Mouse (Mus musculus) megakaryocyte, embryonic 14.5 days (primary cell): ENCODE measurements around the gene Efnb2. TPM values are rescaled to one million over a fixed set of nuclear protein-coding genes. Genes with fewer than 3 reads are reported as not detected.

Source experiments
- H3K27me3 ChIP-seq: replicated peaks from 2 replicates; pipeline ENCODE3; 2012; ENCODE audit warnings: inconsistent platforms
- H3K36me3 ChIP-seq: replicated peaks from 2 replicates; pipeline ENCODE3; 2012; ENCODE audit warnings: low read length, inconsistent platforms, mixed read lengths
- H3K4me1 ChIP-seq: 2 replicates; pipeline ENCODE4 v1.6.1; 2012; ENCODE audit warnings: inconsistent platforms
- H3K4me3 ChIP-seq: replicated peaks from 2 replicates; pipeline ENCODE3; 2012; ENCODE audit warnings: moderate library complexity, mild to moderate bottlenecking, inconsistent platforms
- H3K9me3 ChIP-seq: 2 replicates; pipeline ENCODE4 v1.6.1; 2012; ENCODE audit warnings: inconsistent platforms
- FLI1 ChIP-seq: IDR thresholded peaks from 2 replicates; pipeline ENCODE4 v1.6.1; 2012; ENCODE audit warnings: low read length, inconsistent platforms, mixed read lengths
- GATA1 ChIP-seq: IDR thresholded peaks from 3 replicates; pipeline ENCODE4 v1.6.1; 2012; ENCODE audit warnings: mixed read lengths, low read length, inconsistent platforms, borderline replicate concordance
- polyA plus RNA-seq: library from polyadenylated mRNA; stranded (reverse); fragments of >175 nt; gene quantifications from 2 replicates; pipeline ENCODE4 v1.2.3, GENCODE M21; 2012; ENCODE audit warnings: low replicate concordance; ENCODE audit not compliant: insufficient read depth

Efnb2 gene
- polyA plus RNA-seq, 1 experiment: 0.19 TPM

DNA sequence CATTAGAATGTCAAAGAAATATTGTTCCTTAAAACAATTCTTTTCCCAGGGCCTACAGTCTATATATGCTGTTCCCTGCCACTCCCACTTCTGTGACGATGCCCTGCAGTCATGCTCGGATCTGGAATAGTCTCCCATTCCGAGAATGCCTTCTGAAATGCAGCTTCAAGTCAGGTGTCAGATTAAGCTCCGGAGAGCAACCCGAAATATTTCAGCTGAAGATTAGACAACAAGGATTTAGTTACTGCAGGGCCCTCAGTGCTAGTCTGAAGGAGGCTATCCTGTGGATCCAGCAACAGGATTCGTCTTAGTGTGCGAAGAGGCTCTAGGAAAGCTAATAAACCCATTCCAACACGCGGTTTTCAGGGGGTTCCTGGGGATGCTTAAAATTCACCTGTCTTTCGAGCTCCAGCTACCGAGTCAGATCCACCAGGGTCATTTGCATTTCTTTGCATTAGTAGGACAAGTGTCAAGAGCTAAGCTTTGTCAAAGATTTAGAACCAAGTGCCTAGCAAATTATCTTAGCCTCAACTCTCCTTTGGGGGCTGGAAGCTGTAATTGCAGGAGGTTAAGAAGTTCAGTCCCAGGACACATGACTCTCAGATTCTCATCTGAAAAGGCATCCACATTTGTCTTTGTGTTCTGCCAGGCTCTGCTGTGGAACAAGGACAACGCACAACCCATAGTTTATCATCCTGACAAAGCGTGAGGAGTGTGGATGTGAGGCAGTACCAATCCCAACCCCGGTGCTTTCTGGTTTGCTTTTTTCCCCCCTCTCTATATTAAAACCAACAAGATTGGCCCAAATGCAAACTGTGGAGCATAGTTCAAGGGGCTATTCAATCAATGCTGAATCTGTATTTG lies 4.2 kb downstream of the Efnb2 start:
- TF ChIP-seq GATA1 (no peak), FLI1 (no peak)
- H3K27me3 ChIP-seq: peaks cover 69% of the 10 kb centered on the region

DNA sequence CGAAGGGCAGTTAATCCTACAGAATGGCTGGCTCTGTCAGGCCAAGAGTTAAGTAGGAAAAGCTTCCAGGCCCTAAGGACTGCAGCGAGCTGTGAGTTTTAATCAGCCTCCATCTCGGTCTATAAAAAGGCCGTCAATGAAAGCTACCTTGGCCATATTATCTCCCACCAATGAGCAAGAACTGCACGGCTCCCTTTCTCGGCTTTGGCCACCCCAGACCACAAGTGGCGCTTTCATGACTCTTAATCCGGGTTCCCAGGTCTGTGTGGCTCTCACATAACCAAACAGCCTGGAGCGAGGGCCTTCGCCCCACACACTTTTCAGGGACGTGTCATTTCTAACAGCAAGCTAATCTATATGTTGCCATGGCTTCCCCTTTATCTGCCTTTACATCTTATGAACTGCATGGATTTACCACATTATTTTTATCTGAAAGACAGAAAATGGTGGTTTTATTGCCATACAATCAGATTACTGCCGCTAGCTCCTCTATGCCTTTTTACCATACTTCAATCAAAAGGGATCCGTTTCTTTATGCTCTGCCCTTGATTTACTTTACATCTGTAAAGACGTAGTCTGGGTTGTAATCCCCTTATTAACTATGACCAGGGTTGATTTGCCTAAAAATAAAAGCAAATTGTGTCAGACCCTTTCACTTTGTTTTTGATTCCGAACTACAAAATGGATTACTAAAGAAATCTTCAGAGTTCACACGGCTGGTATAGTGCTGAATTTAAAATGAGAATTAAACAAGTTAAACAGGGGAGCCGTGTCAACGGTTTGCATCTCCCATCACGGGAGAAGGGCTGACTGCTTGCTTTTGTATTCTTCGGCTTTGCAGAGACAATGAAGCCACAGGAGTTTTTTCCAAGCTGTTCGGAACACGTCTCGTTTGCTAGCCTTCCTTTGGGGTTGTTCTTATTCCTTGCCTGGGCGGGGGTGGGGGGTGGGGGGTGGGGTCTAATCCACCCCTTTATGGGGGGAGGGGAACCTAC lies 5.4 kb downstream of the Efnb2 start:
- peaks cover 62% of the 10 kb centered on the region for H3K27me3 ChIP-seq
- no peak overlapping the region for H3K4me3 ChIP-seq
- H3K4me1 ChIP-seq: peaks cover 18% of the 10 kb centered on the region
- no peaks in the 10 kb centered on the region for H3K9me3 ChIP-seq
- TF ChIP-seq GATA1 (no peak), FLI1 (no peak)
- H3K36me3 ChIP-seq: no peaks in the 10 kb centered on the region

More for the DNA sequence above, 4.2 kb downstream of the Efnb2 start:
- no peaks in the 10 kb centered on the region for H3K9me3 ChIP-seq
- H3K4me1 ChIP-seq: peaks cover 27% of the 10 kb centered on the region
- H3K36me3 ChIP-seq: no peaks in the 10 kb centered on the region
- H3K4me3 ChIP-seq: no peak overlapping the region

DNA sequence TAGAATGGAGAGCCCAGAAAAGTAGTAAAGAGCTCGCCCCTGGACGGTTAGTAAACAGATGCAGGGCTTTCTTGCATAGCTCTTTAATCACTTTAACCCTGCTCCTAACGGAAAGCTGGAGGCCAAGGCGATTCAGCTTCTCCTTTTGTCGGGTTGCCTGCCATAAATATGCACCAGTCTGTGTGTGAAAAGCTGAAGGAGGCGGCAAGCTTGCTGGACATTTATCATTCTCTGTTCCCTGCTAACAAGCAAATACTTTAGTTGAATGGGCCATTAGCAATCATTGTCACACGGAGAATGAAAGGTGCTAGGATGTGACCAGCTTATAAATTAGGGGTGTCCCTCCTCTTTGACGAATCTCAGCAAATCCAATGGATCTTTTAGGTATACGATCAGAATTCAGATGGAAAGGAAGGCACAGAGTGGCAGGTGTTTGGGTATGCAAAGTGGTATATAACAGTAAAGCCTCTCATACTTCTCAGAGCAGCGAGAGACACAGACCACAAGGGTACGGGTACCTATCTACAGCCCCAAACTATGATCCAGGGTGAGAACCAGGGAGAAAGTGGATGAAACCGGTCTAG lies 7.0 kb downstream of the Efnb2 start:
- H3K4me1 ChIP-seq: peaks cover 3% of the 10 kb centered on the region; the same call in 1 of the 2 replicates
- no peak overlapping the region for H3K4me3 ChIP-seq
- H3K36me3 ChIP-seq: no peaks in the 10 kb centered on the region
- peaks cover 52% of the 10 kb centered on the region for H3K27me3 ChIP-seq
- TF ChIP-seq FLI1: no peak
- no peak for TF ChIP-seq GATA1
- no peaks in the 10 kb centered on the region for H3K9me3 ChIP-seq

DNA sequence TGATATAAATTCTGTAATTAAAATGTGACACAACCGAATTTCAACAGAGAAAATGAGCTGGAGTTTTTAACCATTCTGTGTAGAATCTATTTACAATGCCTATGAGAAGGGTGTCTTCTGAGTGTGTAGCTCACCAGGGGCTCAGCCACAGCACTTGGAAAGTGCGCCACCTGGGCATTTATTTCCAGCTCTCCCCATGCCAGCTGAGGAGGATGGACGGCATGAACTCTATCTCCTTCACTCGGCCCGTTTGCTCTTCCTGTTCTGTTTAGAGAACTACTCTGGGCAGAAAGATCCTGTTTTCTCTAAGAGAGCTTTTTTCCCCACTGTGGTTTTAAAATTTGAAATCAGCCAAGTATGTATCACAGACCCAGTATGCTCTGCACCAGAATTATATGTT lies 7.7 kb downstream of the Efnb2 start:
- H3K9me3 ChIP-seq: no peaks in the 10 kb centered on the region
- peaks cover 49% of the 10 kb centered on the region for H3K27me3 ChIP-seq
- H3K4me1 ChIP-seq: no peaks in the 10 kb centered on the region
- no peak overlapping the region for H3K4me3 ChIP-seq
- H3K36me3 ChIP-seq: no peaks in the 10 kb centered on the region
- no peak for TF ChIP-seq GATA1
- no peak for TF ChIP-seq FLI1

DNA sequence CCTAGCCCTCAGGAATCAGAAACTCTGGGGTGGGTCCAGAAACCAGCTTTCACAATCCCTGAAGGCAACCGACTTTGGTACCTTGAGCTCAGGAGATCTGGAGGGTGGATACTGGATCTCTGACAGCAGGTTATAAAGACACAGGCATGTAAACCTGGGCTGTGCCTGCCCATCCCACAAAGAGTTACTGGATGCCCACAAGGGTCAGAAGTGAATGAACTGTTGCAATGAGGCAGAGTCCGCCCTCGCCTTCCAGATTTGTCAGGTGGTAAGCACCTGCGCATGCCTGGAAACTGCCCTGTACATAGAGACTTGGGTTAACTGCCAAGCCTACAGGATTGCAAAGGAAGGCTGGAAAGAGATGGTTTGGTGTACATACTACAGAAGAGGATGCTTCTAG lies 8.7 kb downstream of the Efnb2 start:
- no peaks in the 10 kb centered on the region for H3K4me1 ChIP-seq

DNA sequence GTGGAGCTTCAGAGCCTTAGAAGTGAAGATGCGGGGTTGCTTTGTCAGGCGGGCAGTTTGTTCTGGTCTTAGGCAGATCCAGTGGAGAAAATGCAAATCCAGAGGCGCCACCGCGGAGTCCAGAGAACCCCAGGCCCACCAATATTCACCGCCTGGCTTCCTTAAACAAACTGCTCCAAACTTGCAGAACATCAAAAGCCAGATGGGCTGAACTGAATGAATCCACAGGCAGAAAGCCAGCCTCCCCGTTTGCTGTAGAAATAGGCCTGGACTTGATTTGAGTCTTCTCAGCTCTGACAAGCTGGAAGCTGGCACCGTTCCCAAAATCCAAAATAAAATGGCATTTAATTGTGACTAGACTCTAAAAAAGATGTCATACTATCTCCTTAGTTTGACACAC lies 11.1 kb downstream of the Efnb2 start:
- Histone ChIP-seq H3K27me3 (peaks cover 31% of the 10 kb centered on the region), H3K4me1 (no peaks in the 10 kb centered on the region), H3K9me3 (no peaks in the 10 kb centered on the region), H3K36me3 (no peaks in the 10 kb centered on the region), H3K4me3 (no peak overlapping the region)
- TF ChIP-seq FLI1 (no peak), GATA1 (no peak)

More for the DNA sequence above, 8.7 kb downstream of the Efnb2 start:
- H3K36me3 ChIP-seq: no peaks in the 10 kb centered on the region
- peaks cover 42% of the 10 kb centered on the region for H3K27me3 ChIP-seq
- no peak overlapping the region for H3K4me3 ChIP-seq
- no peaks in the 10 kb centered on the region for H3K9me3 ChIP-seq
- TF ChIP-seq FLI1 (no peak), GATA1 (no peak)

DNA sequence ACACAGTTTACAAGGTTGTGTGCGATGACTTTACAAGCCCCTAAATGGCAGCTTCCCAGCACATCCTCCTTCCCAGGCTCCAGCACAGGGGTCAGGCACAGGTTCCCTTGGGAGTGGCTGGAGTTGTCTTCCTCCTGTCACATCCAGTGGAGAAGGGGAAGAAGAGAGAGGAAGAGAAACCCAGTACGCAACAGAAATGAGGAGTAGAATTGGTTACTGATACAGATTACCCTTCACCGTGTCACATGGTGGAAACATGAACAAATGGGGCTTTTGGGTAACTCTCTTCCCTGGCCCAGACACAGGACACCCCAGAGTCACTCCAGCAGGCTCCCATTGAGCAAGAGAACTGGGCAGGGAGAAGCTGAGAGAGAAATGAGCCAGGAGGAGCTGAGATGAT lies 11.5 kb downstream of the Efnb2 start:
- H3K4me3 ChIP-seq: no peak overlapping the region
- TF ChIP-seq GATA1 (no peak), FLI1 (no peak)

DNA sequence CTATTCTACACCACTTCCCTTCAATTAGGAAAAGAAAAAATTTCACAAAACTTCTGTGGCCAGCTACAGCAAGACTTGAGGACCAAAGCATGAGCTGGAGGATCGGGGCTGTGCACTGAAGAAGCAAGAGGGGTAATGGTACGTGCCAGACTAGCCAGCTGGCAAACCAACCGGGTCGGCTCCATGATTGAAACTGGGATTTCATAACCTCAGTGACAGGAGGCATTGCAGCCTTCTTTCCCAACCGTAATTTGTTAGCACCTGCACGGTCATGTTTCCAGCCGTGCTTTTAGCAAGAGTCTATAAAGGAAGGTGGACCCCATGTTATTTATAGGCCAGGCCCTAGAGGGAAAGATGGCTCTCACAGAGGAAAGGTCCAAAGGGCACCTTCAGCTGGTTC lies 12.4 kb downstream of the Efnb2 start:
- H3K9me3 ChIP-seq: no peaks in the 10 kb centered on the region
- H3K4me1 ChIP-seq: no peaks in the 10 kb centered on the region
- TF ChIP-seq GATA1 (no peak), FLI1 (no peak)
- no peak overlapping the region for H3K4me3 ChIP-seq
- no peaks in the 10 kb centered on the region for H3K36me3 ChIP-seq
- H3K27me3 ChIP-seq: peaks cover 21% of the 10 kb centered on the region

More for the DNA sequence above, 11.5 kb downstream of the Efnb2 start:
- H3K9me3 ChIP-seq: no peaks in the 10 kb centered on the region
- no peaks in the 10 kb centered on the region for H3K4me1 ChIP-seq
- H3K36me3 ChIP-seq: no peaks in the 10 kb centered on the region
- H3K27me3 ChIP-seq: peaks cover 29% of the 10 kb centered on the region

DNA sequence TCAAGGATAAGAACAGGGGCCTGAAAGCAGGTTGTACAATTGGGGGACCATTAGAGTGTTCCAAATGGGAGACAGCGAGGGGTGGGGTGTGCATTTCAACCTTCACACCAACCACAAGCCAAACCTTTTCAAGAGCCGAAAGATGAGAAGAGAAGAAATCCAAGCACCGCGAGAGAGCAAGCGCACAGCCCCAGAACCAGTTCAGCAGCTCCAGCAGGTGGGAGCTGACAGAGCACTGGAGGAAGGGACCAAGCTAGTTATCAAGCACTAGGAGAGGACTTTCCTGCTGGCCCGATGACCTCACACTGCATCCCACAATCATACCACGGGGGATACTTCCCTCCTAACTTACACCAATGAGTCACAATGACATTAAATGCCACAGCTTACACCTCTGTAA lies 13.2 kb downstream of the Efnb2 start:
- TF ChIP-seq GATA1: no peak
- TF ChIP-seq FLI1: no peak
- Histone ChIP-seq H3K4me3 (no peak overlapping the region), H3K27me3 (peaks cover 15% of the 10 kb centered on the region), H3K36me3 (no peaks in the 10 kb centered on the region), H3K9me3 (no peaks in the 10 kb centered on the region), H3K4me1 (no peaks in the 10 kb centered on the region)

DNA sequence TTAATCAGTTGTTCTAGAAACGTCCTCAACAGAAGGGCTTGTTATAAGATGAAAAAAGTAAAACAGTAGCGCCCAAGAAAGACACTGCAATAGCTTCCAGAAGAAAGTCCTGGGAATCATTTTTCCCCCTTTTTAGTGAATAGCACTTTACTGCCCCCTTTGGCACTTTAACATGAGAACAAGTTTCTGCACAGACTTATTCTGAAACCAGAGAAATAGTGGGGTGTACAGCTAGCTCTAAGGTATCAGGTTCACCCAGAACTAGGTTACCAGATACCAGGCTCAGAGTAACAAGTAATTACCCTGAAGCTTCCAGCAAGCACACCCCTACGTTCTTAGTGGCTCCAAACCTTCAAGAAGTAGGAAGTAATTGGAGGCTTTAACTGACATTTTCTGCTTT lies 13.7 kb downstream of the Efnb2 start:
- Histone ChIP-seq H3K4me1 (no peaks in the 10 kb centered on the region), H3K9me3 (no peaks in the 10 kb centered on the region)
- no peak for TF ChIP-seq FLI1
- no peak for TF ChIP-seq GATA1

More for the DNA sequence above, 13.7 kb downstream of the Efnb2 start:
- H3K27me3 ChIP-seq: peaks cover 12% of the 10 kb centered on the region
- no peak overlapping the region for H3K4me3 ChIP-seq
- no peaks in the 10 kb centered on the region for H3K36me3 ChIP-seq
